Mouse (Mus musculus) ES-E14 (cell line): ENCODE data around the gene Trim54. TPM values are rescaled to one million over a fixed set of nuclear protein-coding genes. Genes with fewer than 3 reads are reported as not detected.

Experiments used
- DNase-seq: peaks from one replicate; pipeline ENCODE4 v3.0.0-alpha.2; 2013; ENCODE audit warnings: low read depth, low spot score
- H3K27ac ChIP-seq: 2 replicates; pipeline ENCODE4 v1.5.1; 2012; ENCODE audit warnings: low read depth, mild to moderate bottlenecking, low read length, moderate library complexity, mixed read lengths; ENCODE audit not compliant: poor library complexity, insufficient read depth, severe bottlenecking
- H3K36me3 ChIP-seq: 2 replicates; pipeline ENCODE4 v1.6.1; 2012; ENCODE audit warnings: mild to moderate bottlenecking, low read length, moderate library complexity, mixed read lengths; ENCODE audit not compliant: control insufficient read depth, poor library complexity, insufficient read depth, severe bottlenecking
- H3K4me1 ChIP-seq, 2 experiments: fragments of 150-350 bp in 1 of 2; sonication (generic) in 1 of 2; 2 replicates each; pipeline ENCODE4 v1.6.1; 2012; ENCODE audit warnings: low read length in 2 of 2, mild to moderate bottlenecking in 1 of 2, mixed read lengths in 1 of 2; ENCODE audit not compliant: control insufficient read depth in 2 of 2, insufficient read depth in 2 of 2, poor library complexity in 1 of 2
- H3K4me3 ChIP-seq, 2 experiments: fragments of 150-350 bp in 1 of 2; sonication (generic) in 1 of 2; 2 replicates each; pipeline ENCODE4 v1.5.1; 2012; ENCODE audit warnings: low read length in 2 of 2, low read depth in 1 of 2, mild to moderate bottlenecking in 1 of 2, mixed read lengths in 1 of 2; ENCODE audit not compliant: insufficient read depth in 1 of 2, poor library complexity in 1 of 2, severe bottlenecking in 1 of 2
- H3K9ac ChIP-seq: 2 replicates; pipeline ENCODE4 v1.6.1; 2012; ENCODE audit warnings: low read depth, mild to moderate bottlenecking, low read length, mixed read lengths; ENCODE audit not compliant: poor library complexity, insufficient read depth, severe bottlenecking
- H3K9me3 ChIP-seq: fragments of 150-350 bp; sonication (generic); 2 replicates; pipeline ENCODE4 v1.6.1; 2012; ENCODE audit warnings: low read depth, mild to moderate bottlenecking, low read length; ENCODE audit not compliant: control insufficient read depth, insufficient read depth
- CHD2 ChIP-seq: IDR thresholded peaks from 2 replicates; pipeline ENCODE4 v1.6.1; 2014; ENCODE audit warnings: mild to moderate bottlenecking, low read depth, low read length, inconsistent platforms
- HCFC1 ChIP-seq: IDR thresholded peaks from 2 replicates; pipeline ENCODE4 v1.6.1; 2012; ENCODE audit warnings: low read length, inconsistent platforms, borderline replicate concordance; ENCODE audit not compliant: insufficient read depth
- MAFK ChIP-seq: IDR thresholded peaks from 2 replicates; pipeline ENCODE4 v1.6.1; 2014; ENCODE audit warnings: mild to moderate bottlenecking, low read depth, low read length, inconsistent platforms; ENCODE audit not compliant: insufficient read depth
- ZC3H11A ChIP-seq: IDR thresholded peaks from 2 replicates; pipeline ENCODE4 v1.6.1; 2012; ENCODE audit warnings: low read depth, mild to moderate bottlenecking, inconsistent platforms, low read length, borderline replicate concordance
- ZNF384 ChIP-seq: IDR thresholded peaks from 2 replicates; pipeline ENCODE4 v1.6.1; 2012; ENCODE audit warnings: low read depth, low read length, inconsistent platforms
- in situ Hi-C, 2 experiments: fragments of 600-800 bp; cut with MboI; formaldehyde crosslinking; loops; one replicate each; pipeline ENCODE4 v1.15.1; 2025; ENCODE audit warnings: low sequenced_read_pairs in 2 of 2, inconsistent platforms in 1 of 2; ENCODE audit not compliant: unreplicated experiment in 2 of 2
- total RNA-seq: library from RNA; depleted of rRNA; stranded (reverse); fragments of 300-350 nt; gene quantifications from 2 replicates; pipeline ENCODE4 v1.2.3, GENCODE M21; 2012

Gene Trim54
- total RNA-seq, 1 experiment, result 2.3 TPM

GRCm38 (mm10) chr5:31073176-31073575 lies 43.3 kb upstream of the Trim54 start:
- DNase-seq, result no peak
- no peak overlapping the region for H3K4me3 ChIP-seq
- TF ChIP-seq CHD2 (no peak), ZNF384 (no peak), HCFC1 (no peak), MAFK (no peak), ZC3H11A (no peak)
- H3K27ac ChIP-seq, result no peak overlapping the region
- peaks cover 0 to 2% of the 10 kb centered on the region in 2 experiments; a peak in 1 of 4 replicates for H3K4me1 ChIP-seq
- H3K9me3 ChIP-seq, result no peaks in the 10 kb centered on the region
- peaks cover 92% of the 10 kb centered on the region for H3K36me3 ChIP-seq
- in situ Hi-C loops, result no loop called here
- H3K9ac ChIP-seq, result no peak overlapping the region

GRCm38 (mm10) chr5:31076346-31076745 lies 40.2 kb upstream of the Trim54 start:
- Histone ChIP-seq H3K9ac (no peak overlapping the region), H3K9me3 (no peaks in the 10 kb centered on the region), H3K27ac (no peak overlapping the region), H3K36me3 (peaks cover 73% of the 10 kb centered on the region), H3K4me1 (peaks cover 0 to 2% of the 10 kb centered on the region in 2 experiments; a peak in 1 of 4 replicates), H3K4me3 (no peak overlapping the region)
- TF ChIP-seq CHD2 (no peak), ZC3H11A (no peak), HCFC1 (no peak), MAFK (no peak), ZNF384 (no peak)
- no peak for DNase-seq
- in situ Hi-C loops, result no loop called here

- Histone ChIP-seq H3K36me3 (peaks cover 36% of the 10 kb centered on the region), H3K27ac (no peak overlapping the region), H3K9ac (no peak overlapping the region), H3K4me1 (peaks cover 0 to 2% of the 10 kb centered on the region in 2 experiments; a peak in 1 of 4 replicates), H3K4me3 (no peak overlapping the region), H3K9me3 (no peaks in the 10 kb centered on the region)
- TF ChIP-seq CHD2 (no peak), HCFC1 (no peak), MAFK (peak; percentile 39), ZNF384 (no peak), ZC3H11A (no peak)
- DNase-seq, result no peak
- in situ Hi-C loops, result no loop called here
Observed at GRCm38 (mm10) chr5:31080059-31080794, 36.3 kb upstream of the Trim54 start.

GRCm38 (mm10) chr5:31080795-31081164 lies 35.7 kb upstream of the Trim54 start:
- Histone ChIP-seq H3K9me3 (no peaks in the 10 kb centered on the region), H3K36me3 (peaks cover 30% of the 10 kb centered on the region), H3K9ac (no peak overlapping the region), H3K4me3 (no peak overlapping the region), H3K27ac (no peak overlapping the region), H3K4me1 (peaks cover 0 to 2% of the 10 kb centered on the region in 2 experiments; a peak in 1 of 4 replicates)
- no peak for TF ChIP-seq ZNF384
- no peak for TF ChIP-seq CHD2
- no peak for TF ChIP-seq ZC3H11A
- no peak for TF ChIP-seq MAFK
- TF ChIP-seq HCFC1, result no peak
- in situ Hi-C loops, result no loop called here
- DNase-seq, result no peak
